ENCODE assay signal across 8 mouse cellular contexts in genomic region chr3:16024988-16025387, GRCm38 (mm10). TPM values are rescaled to one million over a fixed set of nuclear protein-coding genes. Genes with fewer than 3 reads are reported as not detected.
DNase-seq lines count a peak whose midpoint lies in the region; ATAC-seq and TF ChIP-seq lines count a peak whose summit lies in the region.
"Not testable (repeated sequence)": the region's sequence is repeated elsewhere in the genome, so short reads cannot be mapped to it uniquely, and the experiment has no call there.

No protein-coding gene starts in this region.

- not testable (repeated sequence) for H3K27ac ChIP-seq in hindbrain, embryonic 13.5 days; limb, embryonic 13.5 days; stomach, postnatal 0 days (replicated peaks)

- H3K4me1 ChIP-seq in E14TG2a.4 (replicated peaks; ENCODE audit: low read depth, low read length); hindbrain, embryonic 13.5 days (replicated peaks); limb, embryonic 13.5 days; stomach, postnatal 0 days (replicated peaks; ENCODE audit: control insufficient read depth, insufficient read depth): not testable (repeated sequence)

- ATAC-seq in hindbrain, embryonic 13.5 days (ENCODE audit: low FRiP score), result peak; percentile 36; the same call in 1 of the 2 replicates
- 0 out of 2 replicates have a peak, but pooled peaks have one; percentile 54 for ATAC-seq in limb, embryonic 13.5 days (ENCODE audit: low FRiP score, low read depth)
- ATAC-seq in stomach, postnatal 0 days (ENCODE audit: low FRiP score, low TSS enrichment), result not testable (repeated sequence)

- not testable (repeated sequence) for H3K36me3 ChIP-seq in E14TG2a.4 (ENCODE audit: insufficient read depth, low read length); hindbrain, embryonic 13.5 days; limb, embryonic 13.5 days; stomach, postnatal 0 days (ENCODE audit: control insufficient read depth, insufficient read depth, low read length)

- H3K27me3 ChIP-seq in E14TG2a.4 (ENCODE audit: insufficient read depth, low read length); hindbrain, embryonic 13.5 days; limb, embryonic 13.5 days; stomach, postnatal 0 days (ENCODE audit: control insufficient read depth, insufficient read depth, low read length): not testable (repeated sequence)

- WGBS in hindbrain, embryonic 13.5 days, result 7% methylated on average over 6 of the region's 6 CpGs
- WGBS in limb, embryonic 13.5 days, result 5% methylated on average over 6 of the region's 6 CpGs
- 0% methylated on average over 3 of the region's 6 CpGs for WGBS in stomach, postnatal 0 days

- DNase-seq in cerebellum, adult 8-10 months, result peak; percentile 7
- DNase-seq in frontal cortex, postnatal 36 days (ENCODE audit: low spot score in 2 of 2), result peak; percentile 40 to 78
- DNase-seq in kidney, postnatal 36 days, result peak; percentile 63 to 81
- DNase-seq in natural killer cell, adult 2 months (ENCODE audit: low spot score in 2 of 2), result peak; percentile 2 to 21
- DNase-seq in stomach, postnatal 0 days (ENCODE audit: low spot score), result not testable (repeated sequence)

- H3K9me3 ChIP-seq in E14TG2a.4 (ENCODE audit: low read length); hindbrain, embryonic 13.5 days; limb, embryonic 13.5 days; stomach, postnatal 0 days (ENCODE audit: control insufficient read depth, low read length): not testable (repeated sequence)

- H3K4me2 ChIP-seq in hindbrain, embryonic 13.5 days, result peak overlapping the region; percentile 26; the same call in 1 of the 2 replicates
- H3K4me2 ChIP-seq in limb, embryonic 13.5 days (replicated peaks); stomach, postnatal 0 days (replicated peaks; ENCODE audit: low read depth): not testable (repeated sequence)

- peak; percentile 53 for TF ChIP-seq CTCF in E14TG2a.4 (conservative IDR thresholded peaks at IDR 0.05; ENCODE audit: low read length)
- peak; percentile 65 for TF ChIP-seq CTCF in stomach, postnatal 0 days (IDR thresholded peaks at IDR 0.05; ENCODE audit: low read depth)

- not testable (repeated sequence) for TF ChIP-seq EP300 in stomach, postnatal 0 days (optimal IDR thresholded peaks at IDR 0.05)

- not testable (repeated sequence) for H3K4me3 ChIP-seq in E14TG2a.4 (replicated peaks; ENCODE audit: low read length); hindbrain, embryonic 13.5 days; limb, embryonic 13.5 days; stomach, postnatal 0 days (ENCODE audit: low read depth, low read length)

- not testable (repeated sequence) for H3K9ac ChIP-seq in hindbrain, embryonic 13.5 days; limb, embryonic 13.5 days; stomach, postnatal 0 days (ENCODE audit: low read length)

RNA-seq across cellular contexts. Expression of gene Gm5150, which starts 18.8 kb away (rescaled TPM):
- polyA plus RNA-seq in hindbrain, embryonic 13.5 days (2015; fragmentation: Nextera tagmentation; extraction: Ambion mirVana), result not detected in 2 replicates
- not detected in 2 replicates for polyA plus RNA-seq in limb, embryonic 13.5 days (2015; fragmentation: Nextera tagmentation; extraction: Ambion mirVana)
- 0.18 and 0.25 TPM in 2 replicates for polyA plus RNA-seq in stomach, postnatal 0 days (2015; fragmentation: Nextera tagmentation; extraction: Ambion mirVana)
